Mouse (Mus musculus) ES-Bruce4 (cell line): Measurements from ENCODE around the gene Izumo2.

Source experiments
- CTCF ChIP-seq: IDR thresholded peaks from one replicate; pipeline ENCODE4 v1.8.1; 2011; ENCODE audit warnings: low read depth, low read length
- EP300 ChIP-seq: IDR thresholded peaks from 2 replicates; pipeline ENCODE4 v1.6.1; 2011; ENCODE audit warnings: low read depth, low read length; ENCODE audit not compliant: insufficient read depth
- POLR2A ChIP-seq: IDR thresholded peaks from one replicate; pipeline ENCODE4 v1.8.1; 2011; ENCODE audit warnings: low read length; ENCODE audit not compliant: insufficient read depth

DNA sequence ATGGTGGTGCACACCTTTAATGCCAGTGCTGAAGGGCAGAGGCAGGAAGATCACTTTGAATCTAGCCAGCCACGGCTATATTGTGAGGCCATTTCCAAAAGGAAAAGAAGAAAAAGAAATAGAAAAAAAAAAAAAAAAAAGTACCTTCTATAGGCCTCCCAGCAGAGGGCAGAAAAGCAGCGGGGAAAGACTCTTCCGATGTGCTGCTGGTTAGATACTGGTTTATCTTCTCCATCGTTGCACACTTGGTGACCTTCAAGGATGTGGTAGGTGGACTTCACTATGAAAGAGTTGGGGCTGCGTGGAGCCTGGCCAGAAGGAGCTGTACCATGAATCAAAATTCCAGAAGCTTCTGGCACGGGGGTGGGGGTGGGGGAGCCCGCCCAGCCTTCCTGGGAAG, 15.8 kb downstream of the Izumo2 start:
- TF ChIP-seq EP300 (no peak), CTCF (peak; percentile 20), POLR2A (no peak)
